7 mouse cellular contexts compared by ENCODE assay signal in genomic region chr16:9501713-9502112, GRCm38 (mm10).
DNase-seq lines count a peak whose midpoint lies in the region; ATAC-seq and TF ChIP-seq lines count a peak whose summit lies in the region.

No protein-coding gene starts in this region.

- H3K4me2 ChIP-seq in kidney, postnatal 0 days (ENCODE audit: low read length): no peak overlapping the region

- no peak overlapping the region for H3K9ac ChIP-seq in kidney, postnatal 0 days (ENCODE audit: low read depth, low read length)

- H3K36me3 ChIP-seq in kidney, postnatal 0 days (ENCODE audit: insufficient read depth, low read length): no peaks in the 10 kb centered on the region

- no peaks in the 10 kb centered on the region for H3K9me3 ChIP-seq in kidney, postnatal 0 days (replicated peaks; ENCODE audit: low read length)

- H3K27ac ChIP-seq in left cerebral cortex, adult 2 months: no peak overlapping the region
- H3K27ac ChIP-seq in kidney, postnatal 0 days: no peak overlapping the region

- intact Hi-C loops in left cerebral cortex, adult 2 months (cut with DNase I): no loop called here

- TF ChIP-seq CTCF in left cerebral cortex, adult 2 months (IDR thresholded peaks at IDR 0.05): no peak
- no peak for TF ChIP-seq CTCF in kidney, postnatal 0 days (IDR thresholded peaks at IDR 0.05; ENCODE audit: low read depth)

- DNase-seq in left cerebral cortex, adult 2 months (ENCODE audit: extremely low spot score in 1 of 2, low spot score in 2 of 2): peak; percentile 14
- DNase-seq in left cerebral cortex, adult 11 months (ENCODE audit: low spot score): no peak
- DNase-seq in brain, adult 2 months (ENCODE audit: low read depth, low spot score): peak; percentile 56
- DNase-seq in kidney, postnatal 0 days (ENCODE audit: low spot score): peak; percentile 49
- DNase-seq in ovary, postnatal 14 days (ENCODE audit: low spot score): peak; percentile 11
- DNase-seq in cerebellum, adult 9-11 months: no peak
- no peak for DNase-seq in T-cell, adult 2 months (ENCODE audit: low spot score)

- ATAC-seq in kidney, postnatal 0 days (replicated peaks; ENCODE audit: low FRiP score, low read depth): no peak; the same call in 1 of the 2 replicates

- H3K4me3 ChIP-seq in left cerebral cortex, adult 2 months: no peak overlapping the region
- no peak overlapping the region for H3K4me3 ChIP-seq in kidney, postnatal 0 days (replicated peaks; ENCODE audit: low read depth, low read length)

- no peaks in the 10 kb centered on the region for H3K27me3 ChIP-seq in kidney, postnatal 0 days (ENCODE audit: insufficient read depth, low read length)

- WGBS in kidney, postnatal 0 days: 17% methylated on average over 4 of the region's 4 CpGs

- H3K4me1 ChIP-seq in kidney, postnatal 0 days (replicated peaks; ENCODE audit: insufficient read depth, low read length): no peaks in the 10 kb centered on the region

Comparison
In these comparisons a context has a peak if more than half of its experiments do, and no peak if none do; other contexts are left out.
1. DNase-seq: peak in left cerebral cortex, adult 2 months (2 of 2), brain, adult 2 months (single experiment), kidney, postnatal 0 days (single experiment) and ovary, postnatal 14 days (single experiment); none in left cerebral cortex, adult 11 months (single experiment), cerebellum, adult 9-11 months (single experiment) and T-cell, adult 2 months (single experiment).